Mouse (Mus musculus): Measurements from ENCODE around the gene Spata13.

DNA sequence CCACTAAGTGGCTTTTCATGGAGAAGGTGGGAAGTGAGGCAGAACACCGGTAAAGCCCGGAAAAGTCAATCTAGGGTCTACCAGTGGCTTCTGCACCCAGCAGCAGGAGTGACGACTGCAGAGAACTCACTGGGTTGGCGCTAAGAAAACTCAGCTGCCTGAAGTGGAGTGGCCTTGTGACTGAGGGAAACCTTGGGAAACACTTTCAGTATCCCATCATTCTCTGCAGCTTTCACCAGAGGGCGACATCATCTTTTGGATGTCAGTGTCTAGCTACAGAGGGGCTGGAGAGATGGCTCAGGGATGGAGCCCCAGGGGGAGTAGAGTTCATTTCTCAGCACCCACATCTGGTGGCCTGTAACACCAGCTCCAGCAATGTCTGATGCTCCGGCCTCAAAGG lies 135.5 kb downstream of the Spata13 start:
- peak; percentile 55 for TF ChIP-seq CTCF (IDR thresholded peaks at IDR 0.05; ENCODE audit: low read depth)
- TF ChIP-seq EP300 (optimal IDR thresholded peaks at IDR 0.05), result no peak
